Mouse (Mus musculus) MEL (cell line): ENCODE results near the gene Arrdc3. TPM values are rescaled to one million over a fixed set of nuclear protein-coding genes. Genes with fewer than 3 reads are reported as not detected.

Experiments
- DNase-seq: peaks from one replicate; pipeline ENCODE4 v3.0.0; 2011; ENCODE audit warnings: low read depth, low spot score
- H3K27ac ChIP-seq: 2 replicates; pipeline ENCODE4 v1.5.1; 2012; ENCODE audit warnings: low read depth, mild to moderate bottlenecking, control low read depth, low read length, moderate library complexity; ENCODE audit not compliant: control insufficient read depth
- H3K27me3 ChIP-seq, 2 experiments: fragments of 150-350 bp in 1 of 2; sonication (generic) in 1 of 2; 2 replicates each; pipeline ENCODE4 v1.6.1; 2012; ENCODE audit warnings: low read length in 2 of 2, mild to moderate bottlenecking in 2 of 2, improper control_type of control experiment in 1 of 2, moderate library complexity in 1 of 2; ENCODE audit not compliant: insufficient read depth in 2 of 2, control insufficient read depth in 1 of 2
- H3K36me3 ChIP-seq, 2 experiments: 2 replicates each; pipeline ENCODE4 v1.6.1; 2012 to 2014; ENCODE audit warnings: low read length in 2 of 2, improper control_type of control experiment in 1 of 2, inconsistent platforms in 1 of 2, mild to moderate bottlenecking in 1 of 2; ENCODE audit not compliant: insufficient read depth in 2 of 2, control insufficient read depth in 1 of 2
- H3K4me1 ChIP-seq, 2 experiments: fragments of 150-350 bp in 1 of 2; sonication (generic) in 1 of 2; 2 replicates each; pipeline ENCODE4 v1.6.1; 2012; ENCODE audit warnings: low read length in 2 of 2, improper control_type of control experiment in 1 of 2, mild to moderate bottlenecking in 1 of 2; ENCODE audit not compliant: insufficient read depth in 2 of 2, control insufficient read depth in 1 of 2
- H3K4me3 ChIP-seq, 2 experiments: fragments of 150-350 bp in 1 of 2; sonication (generic) in 1 of 2; 2 replicates each; pipeline ENCODE4 v1.5.1; 2012; ENCODE audit warnings: low read depth in 2 of 2, low read length in 2 of 2, mild to moderate bottlenecking in 2 of 2, moderate library complexity in 2 of 2, control low read depth in 1 of 2, improper control_type of control experiment in 1 of 2; ENCODE audit not compliant: control insufficient read depth in 1 of 2, insufficient read depth in 1 of 2
- H3K79me2 ChIP-seq: 2 replicates; pipeline ENCODE4 v1.6.1; 2012; ENCODE audit warnings: mild to moderate bottlenecking, low read length, moderate library complexity; ENCODE audit not compliant: control insufficient read depth, poor library complexity, insufficient read depth
- H3K9ac ChIP-seq: 2 replicates; pipeline ENCODE4 v1.6.1; 2012; ENCODE audit warnings: low read depth, mild to moderate bottlenecking, control low read depth, low read length, moderate library complexity; ENCODE audit not compliant: control insufficient read depth, poor library complexity, severe bottlenecking
- H3K9me3 ChIP-seq: fragments of 150-350 bp; sonication (generic); replicated peaks from 2 replicates; pipeline ENCODE4 v1.6.1; 2012; ENCODE audit warnings: mild to moderate bottlenecking, low read length, improper control_type of control experiment, moderate library complexity; ENCODE audit not compliant: insufficient read depth
- CHD1 ChIP-seq: IDR thresholded peaks from 2 replicates; pipeline ENCODE4 v1.6.1; 2012; ENCODE audit warnings: low read depth, mild to moderate bottlenecking, inconsistent platforms, low read length, improper control_type of control experiment
- CTCF ChIP-seq, 3 experiments: IDR thresholded peaks in 2 of 3; conservative IDR thresholded peaks in 1 of 3; 2 replicates each; pipeline ENCODE4 v1.5.1; 2011 to 2012; ENCODE audit warnings: low read length in 3 of 3, low read depth in 2 of 3, mild to moderate bottlenecking in 2 of 3, improper control_type of control experiment in 1 of 3, inconsistent platforms in 1 of 3, mixed read lengths in 1 of 3, moderate library complexity in 1 of 3; ENCODE audit not compliant: control insufficient read depth in 1 of 3, insufficient read depth in 1 of 3, poor library complexity in 1 of 3, severe bottlenecking in 1 of 3
- GATA1 ChIP-seq: IDR thresholded peaks from 2 replicates; pipeline ENCODE4 v1.6.1; 2011; ENCODE audit warnings: low read depth, low read length, improper control_type of control experiment
- MAX ChIP-seq: IDR thresholded peaks from 2 replicates; pipeline ENCODE4 v1.6.1; 2011; ENCODE audit warnings: low read length, improper control_type of control experiment
- MAZ ChIP-seq: IDR thresholded peaks from 2 replicates; pipeline ENCODE4 v1.6.1; 2012; ENCODE audit warnings: low read depth, mild to moderate bottlenecking, inconsistent platforms, low read length, improper control_type of control experiment
- MYC ChIP-seq: IDR thresholded peaks from 2 replicates; pipeline ENCODE4 v1.6.1; 2011; ENCODE audit warnings: low read depth, mild to moderate bottlenecking, low read length, improper control_type of control experiment, moderate library complexity
- POLR2AphosphoS5 ChIP-seq: IDR thresholded peaks from 2 replicates; pipeline ENCODE4 v1.6.1; 2012; ENCODE audit warnings: low read depth, borderline replicate concordance, mild to moderate bottlenecking, inconsistent platforms, low read length, moderate library complexity, mixed read lengths
- RAD21 ChIP-seq: IDR thresholded peaks from 2 replicates; pipeline ENCODE4 v1.6.1; 2011; ENCODE audit warnings: mild to moderate bottlenecking, low read depth, low read length, improper control_type of control experiment
- RCOR1 ChIP-seq: IDR thresholded peaks from 2 replicates; pipeline ENCODE4 v1.6.1; 2012; ENCODE audit warnings: low read depth, mild to moderate bottlenecking, inconsistent platforms, low read length, improper control_type of control experiment
- SIN3A ChIP-seq: IDR thresholded peaks from 2 replicates; pipeline ENCODE4 v1.6.1; 2012; ENCODE audit warnings: low read length, improper control_type of control experiment, inconsistent platforms
- TBP ChIP-seq: IDR thresholded peaks from 2 replicates; pipeline ENCODE4 v1.8.0; 2011; ENCODE audit warnings: low read depth, low read length, improper control_type of control experiment
- UBTF ChIP-seq: IDR thresholded peaks from 2 replicates; pipeline ENCODE4 v1.6.1; 2012; ENCODE audit warnings: low read depth, mild to moderate bottlenecking, inconsistent platforms, low read length, improper control_type of control experiment, moderate library complexity, borderline replicate concordance; ENCODE audit not compliant: insufficient read depth
- ZMIZ1 ChIP-seq: IDR thresholded peaks from 2 replicates; pipeline ENCODE4 v1.6.1; 2012; ENCODE audit warnings: low read depth, mild to moderate bottlenecking, inconsistent platforms, low read length, improper control_type of control experiment, moderate library complexity
- polyA plus RNA-seq, 2 experiments: library from polyadenylated mRNA; stranded (reverse) in 1 of 2; unstranded in 1 of 2; fragments of >175 nt in 1 of 2; fragments of >200 nt in 1 of 2; gene quantifications; 2 replicates each; pipeline versions ENCODE4 v1.2.1 to v1.2.4; 2012; ENCODE audit warnings: low replicate concordance in 2 of 2, low read depth in 1 of 2; ENCODE audit not compliant: insufficient read length in 2 of 2, insufficient read depth in 1 of 2, missing spikeins in 1 of 2
- total RNA-seq: library from RNA; depleted of rRNA; stranded (reverse); fragments of 300-350 nt; gene quantifications from 2 replicates; pipeline ENCODE4 v1.2.3, GENCODE M21; 2012

Gene Arrdc3
- total and polyA plus RNA-seq, 3 experiments = 1.5 to 3.5 TPM; not detected in 1

DNA sequence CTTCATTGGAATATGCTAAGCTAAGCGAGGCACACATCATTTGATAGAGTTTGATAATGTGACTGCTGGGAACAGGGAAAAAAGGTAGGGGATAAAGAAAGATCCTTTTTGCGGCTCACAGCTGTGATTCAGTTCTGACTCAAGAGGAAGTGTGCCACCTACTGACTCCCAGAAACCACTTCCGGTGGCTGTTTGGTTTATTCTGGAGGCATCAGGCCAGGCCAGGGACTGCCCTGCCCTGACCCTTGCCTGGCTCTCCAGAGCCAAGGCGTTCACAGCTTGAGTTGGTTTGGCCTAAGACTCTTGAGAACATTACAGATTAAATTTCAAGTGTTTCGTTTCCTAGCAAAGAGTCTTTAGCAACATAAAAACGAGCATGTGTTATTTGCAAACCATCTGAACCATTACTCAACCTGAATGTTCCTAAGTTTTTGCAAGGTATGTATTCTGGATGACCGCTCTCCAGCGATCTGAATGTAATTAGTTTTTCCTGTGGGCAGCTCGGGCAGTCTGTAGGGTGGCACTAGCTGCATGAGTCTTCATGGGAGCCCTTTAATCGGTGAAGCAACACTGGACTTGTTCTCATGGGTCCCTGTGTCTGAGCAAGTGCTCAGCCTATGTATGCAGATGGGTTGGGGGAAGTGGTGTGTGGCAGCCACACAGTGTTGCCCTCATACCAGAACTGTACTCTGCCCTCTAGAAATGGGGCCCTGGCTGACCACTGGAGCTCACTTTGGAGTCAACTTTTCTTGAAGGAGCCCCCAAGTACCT lies 57.9 kb downstream of the Arrdc3 start:
- no peak overlapping the region for H3K4me3 ChIP-seq
- TF ChIP-seq SIN3A = no peak
- peak in 2 of 3 experiments; percentile 15 to 17; a peak in 1 of 6 replicates for TF ChIP-seq CTCF (IDR thresholded peaks at IDR 0.05 in 2 of 3, conservative IDR thresholded peaks at IDR 0.05 in 1 of 3; ENCODE audit: control insufficient read depth in 1 of 3, insufficient read depth in 1 of 3, low read depth in 2 of 3, low read length in 3 of 3, poor library complexity in 1 of 3, severe bottlenecking in 1 of 3)
- TF ChIP-seq RAD21 = no peak
- no peak for TF ChIP-seq CHD1
- no peak for DNase-seq
- no peaks in the 10 kb centered on the region for H3K79me2 ChIP-seq
- H3K4me1 ChIP-seq = peaks cover 0 to 5% of the 10 kb centered on the region in 2 experiments; a peak in 1 of 4 replicates
- no peaks in the 10 kb centered on the region for H3K9me3 ChIP-seq
- no peak overlapping the region for H3K27ac ChIP-seq
- H3K36me3 ChIP-seq = peaks cover 0 to 3% of the 10 kb centered on the region in 2 experiments; a peak in 2 of 4 replicates
- H3K9ac ChIP-seq = no peak overlapping the region
- peaks cover 0 to 2% of the 10 kb centered on the region in 2 experiments; a peak in 1 of 4 replicates for H3K27me3 ChIP-seq

DNA sequence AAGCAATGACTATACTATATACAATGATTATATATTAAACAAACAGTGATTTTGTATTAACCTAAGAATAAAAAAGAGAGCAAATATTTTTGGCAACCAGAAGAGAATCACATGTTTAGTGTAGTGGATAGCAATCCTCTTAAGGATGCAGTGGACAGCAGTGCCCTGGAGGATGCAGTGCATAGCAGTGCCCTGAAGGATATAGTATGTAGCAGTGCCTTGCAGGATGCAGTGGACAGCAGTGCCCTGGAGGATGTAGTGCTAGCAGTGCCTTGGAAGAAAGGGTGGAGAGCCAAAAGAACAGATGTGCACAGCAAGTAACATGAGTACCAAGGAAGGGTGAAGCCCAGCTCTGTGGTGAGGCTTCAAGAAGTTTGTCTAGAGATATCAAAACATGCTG lies 61.3 kb downstream of the Arrdc3 start:
- Histone ChIP-seq H3K4me1 (peaks cover 0 to 5% of the 10 kb centered on the region in 2 experiments; a peak in 1 of 4 replicates), H3K79me2 (no peaks in the 10 kb centered on the region), H3K9me3 (no peaks in the 10 kb centered on the region), H3K9ac (no peak overlapping the region), H3K27ac (no peak overlapping the region), H3K36me3 (peaks cover 0 to 4% of the 10 kb centered on the region in 2 experiments; a peak in 2 of 4 replicates), H3K4me3 (no peak overlapping the region), H3K27me3 (peaks cover 0 to 2% of the 10 kb centered on the region in 2 experiments; a peak in 1 of 4 replicates)
- no peak for DNase-seq
- TF ChIP-seq POLR2AphosphoS5 (no peak), RCOR1 (no peak), ZMIZ1 (no peak), MAZ (no peak), MYC (no peak), CHD1 (no peak), UBTF (no peak), TBP (no peak), MAX (no peak), GATA1 (no peak)
